Mouse (Mus musculus): ENCODE results near the gene Trpv3. TPM values are rescaled to one million over a fixed set of nuclear protein-coding genes. Genes with fewer than 3 reads are reported as not detected.

The Trpv3 gene
- polyA plus RNA-seq (2014; fragmentation: Illumina TruSeq; extraction: RNeasy Lipid Tissue Mini Kit (QIAGEN cat#74804); ENCODE audit: low read depth, low replicate concordance) = 0.29 TPM

DNA sequence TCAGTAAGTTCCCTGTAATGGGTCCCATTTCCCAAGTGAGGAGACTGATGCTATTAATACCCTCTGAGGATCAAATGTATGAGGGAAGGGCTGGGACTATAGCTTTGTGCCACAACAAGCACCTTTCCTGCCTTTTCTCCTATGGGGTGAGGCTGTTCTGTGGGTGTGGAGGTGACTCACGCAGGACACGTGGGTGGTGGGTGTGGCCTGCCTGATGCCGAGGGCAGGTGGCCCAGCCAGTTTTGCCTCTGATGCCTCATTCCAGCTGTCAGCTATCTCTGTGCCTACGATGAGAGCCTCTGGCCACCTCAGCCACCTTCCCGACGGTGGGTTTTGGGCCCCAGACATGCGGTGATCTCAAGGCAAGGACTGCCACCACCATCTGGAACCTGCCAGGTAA lies at the start of gene Trpv3:
TSS of gene Trpv3 (plus strand) at position 122 of the 400 bp plus-strand sequence.

DNA sequence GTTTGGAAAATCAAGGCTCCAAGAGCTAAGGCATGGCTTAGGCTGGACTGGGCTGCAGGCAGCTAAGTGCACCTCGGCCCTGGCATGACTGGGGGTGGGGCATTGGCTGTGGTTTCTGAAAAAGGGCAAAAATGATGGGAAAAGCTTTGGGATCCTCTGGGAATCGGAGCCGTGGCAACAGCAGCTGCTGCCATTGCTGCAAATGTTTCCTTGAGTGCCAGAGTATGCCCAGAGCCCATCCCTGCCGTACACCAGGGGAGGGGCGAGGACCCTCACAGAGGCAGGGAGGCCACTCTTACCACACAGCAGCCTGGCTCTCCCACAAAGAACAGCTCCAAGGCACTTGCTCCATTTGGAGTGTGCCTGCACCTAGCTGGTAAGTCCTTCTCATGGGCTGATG lies 33.2 kb upstream of the Trpv3 start, which contains the start of gene Trpv1:
TSS of gene Trpv1 (plus strand) at position 301 of the 400 bp plus-strand sequence.

DNA sequence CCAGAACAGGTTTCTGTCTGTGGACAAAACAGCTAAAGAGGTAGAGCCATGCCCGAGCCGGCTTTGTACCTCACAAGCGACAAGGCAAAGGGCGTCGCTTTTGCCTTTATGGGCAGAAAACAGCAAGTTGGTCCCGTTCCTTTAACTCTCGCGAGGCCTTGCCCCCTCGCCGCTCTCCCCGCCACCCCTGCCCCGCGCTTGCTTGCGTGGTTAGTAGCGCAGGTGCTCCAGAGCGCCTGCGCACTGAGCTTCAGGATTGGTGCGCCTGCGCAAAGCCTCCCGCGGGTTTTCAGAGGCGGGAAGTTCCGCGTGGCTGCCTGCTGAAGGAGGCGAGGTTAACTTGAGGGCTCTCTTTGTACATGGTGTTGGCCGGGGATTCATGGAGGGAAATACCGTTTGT lies 62.3 kb downstream of the Trpv3 start, which contains the start of the genes Aspa, Gm49340 and Spata22:
TSS of gene Aspa (minus strand) at position 155 of the 400 bp plus-strand sequence.
TSS of gene Gm49340 (plus strand) at position 300 of the 400 bp plus-strand sequence.
TSS of gene Spata22 (plus strand) at position 300 of the 400 bp plus-strand sequence.

Other genes starting within 250 kb of the Trpv3 start
- 0.41 TPM for gene Camkk1, start 248.4 kb upstream of the Trpv3 start, polyA plus RNA-seq (2014; fragmentation: Illumina TruSeq; extraction: RNeasy Lipid Tissue Mini Kit (QIAGEN cat#74804); ENCODE audit: low read depth, low replicate concordance)
- 13.8 TPM for gene Ncbp3, start 219.6 kb upstream of the Trpv3 start, polyA plus RNA-seq (2014; fragmentation: Illumina TruSeq; extraction: RNeasy Lipid Tissue Mini Kit (QIAGEN cat#74804); ENCODE audit: low read depth, low replicate concordance)
- 0.17 TPM for gene Itgae, start 176.8 kb upstream of the Trpv3 start, polyA plus RNA-seq (2014; fragmentation: Illumina TruSeq; extraction: RNeasy Lipid Tissue Mini Kit (QIAGEN cat#74804); ENCODE audit: low read depth, low replicate concordance)
- gene Haspin, start 129.1 kb upstream of the Trpv3 start, polyA plus RNA-seq (2014; fragmentation: Illumina TruSeq; extraction: RNeasy Lipid Tissue Mini Kit (QIAGEN cat#74804); ENCODE audit: low read depth, low replicate concordance) = 0.58 TPM
- gene P2rx5, start 107.0 kb upstream of the Trpv3 start, polyA plus RNA-seq (2014; fragmentation: Illumina TruSeq; extraction: RNeasy Lipid Tissue Mini Kit (QIAGEN cat#74804); ENCODE audit: low read depth, low replicate concordance) = 1.3 TPM
- 53.9 TPM for gene Emc6, start 90.4 kb upstream of the Trpv3 start, polyA plus RNA-seq (2014; fragmentation: Illumina TruSeq; extraction: RNeasy Lipid Tissue Mini Kit (QIAGEN cat#74804); ENCODE audit: low read depth, low replicate concordance)
- gene Tax1bp3, start 90.3 kb upstream of the Trpv3 start, polyA plus RNA-seq (2014; fragmentation: Illumina TruSeq; extraction: RNeasy Lipid Tissue Mini Kit (QIAGEN cat#74804); ENCODE audit: low read depth, low replicate concordance) = 35.5 TPM
- gene Ctns, start 68.3 kb upstream of the Trpv3 start, polyA plus RNA-seq (2014; fragmentation: Illumina TruSeq; extraction: RNeasy Lipid Tissue Mini Kit (QIAGEN cat#74804); ENCODE audit: low read depth, low replicate concordance) = 9.3 TPM
- gene Shpk, start 67.9 kb upstream of the Trpv3 start, polyA plus RNA-seq (2014; fragmentation: Illumina TruSeq; extraction: RNeasy Lipid Tissue Mini Kit (QIAGEN cat#74804); ENCODE audit: low read depth, low replicate concordance) = 4.0 TPM
- 0.35 TPM for gene Trpv1, start 33.1 kb upstream of the Trpv3 start, polyA plus RNA-seq (2014; fragmentation: Illumina TruSeq; extraction: RNeasy Lipid Tissue Mini Kit (QIAGEN cat#74804); ENCODE audit: low read depth, low replicate concordance)
- 33.6 TPM for gene Aspa, start 62.2 kb downstream of the Trpv3 start, polyA plus RNA-seq (2014; fragmentation: Illumina TruSeq; extraction: RNeasy Lipid Tissue Mini Kit (QIAGEN cat#74804); ENCODE audit: low read depth, low replicate concordance)
- not detected for gene Gm49340, start 62.4 kb downstream of the Trpv3 start, polyA plus RNA-seq (2014; fragmentation: Illumina TruSeq; extraction: RNeasy Lipid Tissue Mini Kit (QIAGEN cat#74804); ENCODE audit: low read depth, low replicate concordance)
- 3.1 TPM for gene Spata22, start 62.4 kb downstream of the Trpv3 start, polyA plus RNA-seq (2014; fragmentation: Illumina TruSeq; extraction: RNeasy Lipid Tissue Mini Kit (QIAGEN cat#74804); ENCODE audit: low read depth, low replicate concordance)
- gene Olfr20, start 83.4 kb downstream of the Trpv3 start, polyA plus RNA-seq (2014; fragmentation: Illumina TruSeq; extraction: RNeasy Lipid Tissue Mini Kit (QIAGEN cat#74804); ENCODE audit: low read depth, low replicate concordance) = not detected
- gene Olfr376, start 103.9 kb downstream of the Trpv3 start, polyA plus RNA-seq (2014; fragmentation: Illumina TruSeq; extraction: RNeasy Lipid Tissue Mini Kit (QIAGEN cat#74804); ENCODE audit: low read depth, low replicate concordance) = not detected
- not detected for gene Olfr1, start 132.2 kb downstream of the Trpv3 start, polyA plus RNA-seq (2014; fragmentation: Illumina TruSeq; extraction: RNeasy Lipid Tissue Mini Kit (QIAGEN cat#74804); ENCODE audit: low read depth, low replicate concordance)
- gene Olfr378, start 161.1 kb downstream of the Trpv3 start, polyA plus RNA-seq (2014; fragmentation: Illumina TruSeq; extraction: RNeasy Lipid Tissue Mini Kit (QIAGEN cat#74804); ENCODE audit: low read depth, low replicate concordance) = not detected
- not detected for gene Olfr380, start 190.1 kb downstream of the Trpv3 start, polyA plus RNA-seq (2014; fragmentation: Illumina TruSeq; extraction: RNeasy Lipid Tissue Mini Kit (QIAGEN cat#74804); ENCODE audit: low read depth, low replicate concordance)
- not detected for gene Olfr381, start 224.2 kb downstream of the Trpv3 start, polyA plus RNA-seq (2014; fragmentation: Illumina TruSeq; extraction: RNeasy Lipid Tissue Mini Kit (QIAGEN cat#74804); ENCODE audit: low read depth, low replicate concordance)
- gene Olfr382, start 249.8 kb downstream of the Trpv3 start, polyA plus RNA-seq (2014; fragmentation: Illumina TruSeq; extraction: RNeasy Lipid Tissue Mini Kit (QIAGEN cat#74804); ENCODE audit: low read depth, low replicate concordance) = not detected